Mouse (Mus musculus) G1E (cell line): ENCODE measurements around the gene Tgfa.

ENCODE experiments used
- CTCF ChIP-seq: IDR thresholded peaks from 2 replicates; pipeline ENCODE4 v1.5.1; 2012; ENCODE audit warnings: low read depth, low read length, inconsistent platforms, mixed read lengths
- GATA1 ChIP-seq: IDR thresholded peaks from 2 replicates; pipeline ENCODE4 v1.6.1; 2012; ENCODE audit warnings: borderline replicate concordance, low read length, inconsistent platforms, mixed read lengths
- GATA2 ChIP-seq: IDR thresholded peaks from 2 replicates; pipeline ENCODE4 v1.6.1; 2012; ENCODE audit warnings: low read depth, low read length, inconsistent platforms, borderline replicate concordance
- POLR2AphosphoS5 ChIP-seq: IDR thresholded peaks from 2 replicates; pipeline ENCODE4 v1.6.1; 2012; ENCODE audit warnings: low read depth, low read length, inconsistent platforms; ENCODE audit not compliant: insufficient replicate concordance
- TAL1 ChIP-seq: conservative IDR thresholded peaks from 2 replicates; pipeline ENCODE4 v1.6.1; 2012; ENCODE audit warnings: low read depth, low read length, inconsistent platforms, mixed read lengths

- TF ChIP-seq CTCF, result no peak
- TF ChIP-seq TAL1, result no peak
- TF ChIP-seq GATA2, result no peak
- no peak for TF ChIP-seq GATA1
- TF ChIP-seq POLR2AphosphoS5, result no peak
Measured at GRCm38 (mm10) chr6:86180617-86181016, 14.4 kb upstream of the Tgfa start.
